Mouse (Mus musculus) CH12.LX (cell line): Measurements from ENCODE around the gene Klhl1. TPM values are rescaled to one million over a fixed set of nuclear protein-coding genes. Genes with fewer than 3 reads are reported as not detected.

Experiments
- DNase-seq: peaks from one replicate; pipeline ENCODE4 v3.0.0-alpha.2; 2013; ENCODE audit errors: extremely low read depth
- H3K27ac ChIP-seq: 2 replicates; pipeline ENCODE4 v1.5.1; 2012; ENCODE audit warnings: low read depth, mild to moderate bottlenecking, control low read depth, moderate library complexity; ENCODE audit not compliant: insufficient read depth
- H3K27me3 ChIP-seq: replicated peaks from 2 replicates; pipeline ENCODE3; 2012; ENCODE audit warnings: inconsistent platforms
- H3K36me3 ChIP-seq, 2 experiments: replicated peaks in 1 of 2; 2 replicates each; pipeline versions ENCODE3 to v1.6.1; 2012; ENCODE audit warnings: inconsistent platforms in 1 of 2, low read length in 1 of 2, mild to moderate bottlenecking in 1 of 2, mixed read lengths in 1 of 2, moderate library complexity in 1 of 2; ENCODE audit not compliant: control insufficient read depth in 1 of 2, insufficient read depth in 1 of 2
- H3K4me1 ChIP-seq, 2 experiments: 2 replicates each; pipeline ENCODE4 v1.6.1; 2012; ENCODE audit warnings: inconsistent platforms in 1 of 2, moderate library complexity in 1 of 2; ENCODE audit not compliant: insufficient read depth in 2 of 2, control insufficient read depth in 1 of 2
- H3K4me2 ChIP-seq: 2 replicates; pipeline ENCODE4 v1.6.1; 2012; ENCODE audit warnings: low read depth, mild to moderate bottlenecking, control low read depth; ENCODE audit not compliant: poor library complexity, insufficient read depth, severe bottlenecking
- H3K4me3 ChIP-seq, 3 experiments: fragments of 150-350 bp in 1 of 3; sonication (generic) in 1 of 3; replicated peaks in 1 of 3; 2 replicates each; pipeline versions ENCODE3 to v1.5.1; 2011 to 2012; ENCODE audit warnings: low read depth in 2 of 3, low read length in 2 of 3, mild to moderate bottlenecking in 2 of 3, moderate library complexity in 2 of 3, control low read depth in 1 of 3, improper control_type of control experiment in 1 of 3, inconsistent platforms in 1 of 3, mixed read lengths in 1 of 3; ENCODE audit not compliant: poor library complexity in 1 of 3
- H3K79me2 ChIP-seq: replicated peaks from 2 replicates; pipeline ENCODE4 v1.6.1; 2012; ENCODE audit warnings: mild to moderate bottlenecking, moderate library complexity; ENCODE audit not compliant: control insufficient read depth, poor library complexity, insufficient read depth, severe bottlenecking; ENCODE audit errors: extremely low read depth
- H3K9ac ChIP-seq: 2 replicates; pipeline ENCODE4 v1.6.1; 2012; ENCODE audit warnings: low read depth, mild to moderate bottlenecking, control low read depth, moderate library complexity; ENCODE audit not compliant: insufficient read depth
- H3K9me3 ChIP-seq: replicated peaks from 2 replicates; pipeline ENCODE3; 2012; ENCODE audit warnings: low read length, inconsistent platforms, mixed read lengths
- CTCF ChIP-seq, 2 experiments: IDR thresholded peaks in 1 of 2; conservative IDR thresholded peaks in 1 of 2; 2 replicates each; pipeline ENCODE4 v1.5.1; 2011 to 2012; ENCODE audit warnings: low read depth in 2 of 2, low read length in 2 of 2, improper control_type of control experiment in 1 of 2, inconsistent platforms in 1 of 2, mild to moderate bottlenecking in 1 of 2, moderate library complexity in 1 of 2
- ELF1 ChIP-seq: IDR thresholded peaks from 2 replicates; pipeline ENCODE4 v1.6.1; 2014; ENCODE audit warnings: low read depth, mild to moderate bottlenecking, inconsistent platforms, low read length, improper control_type of control experiment
- GABPA ChIP-seq: IDR thresholded peaks from 2 replicates; pipeline ENCODE4 v1.6.1; 2012; ENCODE audit warnings: low read depth, low read length, improper control_type of control experiment, inconsistent platforms; ENCODE audit not compliant: insufficient replicate concordance
- HCFC1 ChIP-seq: IDR thresholded peaks from 2 replicates; pipeline ENCODE4 v1.6.1; 2012; ENCODE audit warnings: low read depth, mild to moderate bottlenecking, inconsistent platforms, low read length, improper control_type of control experiment
- IRF4 ChIP-seq: IDR thresholded peaks from 2 replicates; pipeline ENCODE4 v1.6.1; 2014; ENCODE audit warnings: low read depth, mild to moderate bottlenecking, inconsistent platforms, low read length, improper control_type of control experiment
- KAT2A ChIP-seq: IDR thresholded peaks from 2 replicates; pipeline ENCODE4 v1.6.1; 2012; ENCODE audit warnings: low read length, improper control_type of control experiment, inconsistent platforms; ENCODE audit not compliant: insufficient replicate concordance
- MAZ ChIP-seq: IDR thresholded peaks from 2 replicates; pipeline ENCODE4 v1.6.1; 2012; ENCODE audit warnings: low read depth, mild to moderate bottlenecking, inconsistent platforms, low read length, improper control_type of control experiment, moderate library complexity
- MEF2A ChIP-seq: IDR thresholded peaks from 2 replicates; pipeline ENCODE4 v1.6.1; 2014; ENCODE audit warnings: low read depth, mild to moderate bottlenecking, inconsistent platforms, low read length, improper control_type of control experiment, borderline replicate concordance
- NELFE ChIP-seq: IDR thresholded peaks from 2 replicates; pipeline ENCODE4 v1.6.1; 2011; ENCODE audit warnings: low read depth, low read length, improper control_type of control experiment
- NRF1 ChIP-seq: IDR thresholded peaks from 2 replicates; pipeline ENCODE4 v1.6.1; 2014; ENCODE audit warnings: low read depth, mild to moderate bottlenecking, inconsistent platforms, low read length, improper control_type of control experiment, moderate library complexity
- PAX5 ChIP-seq: IDR thresholded peaks from 2 replicates; pipeline ENCODE4 v1.6.1; 2012; ENCODE audit warnings: low read length, inconsistent platforms, mixed read lengths
- POLR2AphosphoS2 ChIP-seq: IDR thresholded peaks from 2 replicates; pipeline ENCODE4 v1.6.1; 2011; ENCODE audit warnings: low read depth, low read length, improper control_type of control experiment
- RCOR1 ChIP-seq: conservative IDR thresholded peaks from 2 replicates; pipeline ENCODE4 v1.6.1; 2012; ENCODE audit warnings: low read depth, mild to moderate bottlenecking, inconsistent platforms, low read length, improper control_type of control experiment
- SMC3 ChIP-seq: IDR thresholded peaks from 2 replicates; pipeline ENCODE4 v1.6.1; 2011; ENCODE audit warnings: low read depth, low read length, improper control_type of control experiment
- TBP ChIP-seq: conservative IDR thresholded peaks from 2 replicates; pipeline ENCODE4 v1.6.1; 2011; ENCODE audit warnings: low read depth, low read length, improper control_type of control experiment
- UBTF ChIP-seq: IDR thresholded peaks from 2 replicates; pipeline ENCODE4 v1.6.1; 2012; ENCODE audit warnings: low read depth, mild to moderate bottlenecking, inconsistent platforms, low read length, improper control_type of control experiment, moderate library complexity
- USF1 ChIP-seq: IDR thresholded peaks from 2 replicates; pipeline ENCODE4 v1.6.1; 2014; ENCODE audit warnings: low read depth, mild to moderate bottlenecking, inconsistent platforms, low read length, improper control_type of control experiment
- ZKSCAN1 ChIP-seq: IDR thresholded peaks from 2 replicates; pipeline ENCODE4 v1.6.1; 2012; ENCODE audit warnings: low read depth, inconsistent platforms, low read length, improper control_type of control experiment, borderline replicate concordance
- ZMIZ1 ChIP-seq: IDR thresholded peaks from 2 replicates; pipeline ENCODE4 v1.6.1; 2012; ENCODE audit warnings: low read depth, mild to moderate bottlenecking, inconsistent platforms, low read length, improper control_type of control experiment
- dilution Hi-C: fragments of 300-500 bp; cut with MboI; formaldehyde crosslinking; loops from 2 replicates; pipeline ENCODE4 v1.14.3; 2020; ENCODE audit warnings: low sequenced_read_pairs; ENCODE audit not compliant: extremely low pct_unique_long_range_greater_than_20kb, extremely low pct_ligation_motif_present
- in situ Hi-C: fragments of 300-500 bp; cut with MboI; formaldehyde crosslinking; loops from 3 replicates; pipeline ENCODE4 v1.14.3; 2019; ENCODE audit warnings: low sequenced_read_pairs, low pct_ligation_motif_present, low pct_unique_long_range_greater_than_20kb, mixed read lengths
- polyA plus RNA-seq: library from polyadenylated mRNA; unstranded; fragments of >175 nt; gene quantifications from 2 replicates; pipeline ENCODE4 v1.2.1, GENCODE M21; 2012; ENCODE audit warnings: low read depth; ENCODE audit not compliant: insufficient read length
- total RNA-seq, 2 experiments: library from RNA; depleted of rRNA; stranded (reverse); fragments of 300-350 nt in 1 of 2; fragments of >200 nt in 1 of 2; gene quantifications; 2 replicates each; pipeline ENCODE4 v1.2.3; 2012 to 2014

The Klhl1 gene
- total and polyA plus RNA-seq, 3 experiments, result not detected

- no peaks in the 10 kb centered on the region for H3K36me3 ChIP-seq
- no peak overlapping the region for H3K4me3 ChIP-seq
- no peak overlapping the region for H3K9ac ChIP-seq
- H3K9me3 ChIP-seq, result peaks cover 14% of the 10 kb centered on the region
- no peak for DNase-seq
- H3K27ac ChIP-seq, result no peak overlapping the region
- dilution Hi-C loops, result no loop called here
- H3K79me2 ChIP-seq, result no peaks in the 10 kb centered on the region
- no peak for TF ChIP-seq NELFE
- TF ChIP-seq SMC3, result no peak
- no peak for TF ChIP-seq NRF1
- no peak for TF ChIP-seq ZMIZ1
- H3K4me2 ChIP-seq, result no peak overlapping the region
- in situ Hi-C loops, result no loop called here
- no peaks in the 10 kb centered on the region for H3K4me1 ChIP-seq
- H3K27me3 ChIP-seq, result no peaks in the 10 kb centered on the region
These were observed 47.6 kb downstream of the Klhl1 start for GRCm38 (mm10) chr14:96471336-96471735.

DNA sequence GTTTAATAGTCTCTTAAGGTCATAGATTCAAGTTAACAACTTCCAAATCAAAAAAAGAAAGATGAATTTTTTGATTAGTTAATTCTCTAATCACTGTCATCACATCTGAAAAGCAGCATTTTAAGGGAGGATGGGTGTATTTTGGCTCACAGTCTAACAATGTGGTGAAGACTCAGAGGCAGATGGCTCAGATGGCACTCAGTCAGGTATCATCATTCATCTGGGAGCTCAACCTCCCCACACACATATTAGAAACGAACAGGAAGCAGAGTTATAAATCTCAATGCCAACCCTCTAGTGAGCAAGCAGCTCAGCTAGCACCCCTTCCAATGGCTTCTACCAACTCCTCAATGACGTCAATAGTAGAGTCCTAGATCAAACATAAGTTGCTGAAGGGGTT, 57.1 kb downstream of the Klhl1 start:
- Histone ChIP-seq H3K9ac (no peak overlapping the region), H3K4me2 (no peak overlapping the region), H3K4me1 (no peaks in the 10 kb centered on the region), H3K27ac (no peak overlapping the region), H3K9me3 (peaks cover 19% of the 10 kb centered on the region), H3K36me3 (no peaks in the 10 kb centered on the region), H3K79me2 (no peaks in the 10 kb centered on the region), H3K4me3 (no peak overlapping the region), H3K27me3 (no peaks in the 10 kb centered on the region)
- dilution Hi-C loops, result no loop called here
- TF ChIP-seq TBP, result no peak
- no peak for TF ChIP-seq MEF2A
- no peak for TF ChIP-seq UBTF
- no peak for TF ChIP-seq KAT2A
- in situ Hi-C loops, result no loop called here
- no peak for DNase-seq

GRCm38 (mm10) chr14:96392032-96392737, 126.7 kb downstream of the Klhl1 start:
- no peak overlapping the region for H3K4me3 ChIP-seq
- H3K4me1 ChIP-seq, result no peaks in the 10 kb centered on the region
- peaks cover 2% of the 10 kb centered on the region for H3K9me3 ChIP-seq
- no peaks in the 10 kb centered on the region for H3K36me3 ChIP-seq
- no peak overlapping the region for H3K4me2 ChIP-seq
- no peaks in the 10 kb centered on the region for H3K79me2 ChIP-seq
- TF ChIP-seq HCFC1 (no peak), IRF4 (no peak), POLR2AphosphoS2 (no peak), CTCF (conservative IDR thresholded peaks at IDR 0.05 in 1 of 2, IDR thresholded peaks at IDR 0.05 in 1 of 2; ENCODE audit: low read depth in 2 of 2, low read length in 2 of 2) (no peak), USF1 (no peak), ELF1 (no peak), GABPA (no peak), UBTF (no peak), MAZ (no peak), PAX5 (no peak), KAT2A (no peak), RCOR1 (no peak), ZKSCAN1 (no peak)
- no peaks in the 10 kb centered on the region for H3K27me3 ChIP-seq
- no peak overlapping the region for H3K9ac ChIP-seq
- dilution Hi-C loops (no loop called here), in situ Hi-C loops (no loop called here)
- H3K27ac ChIP-seq, result no peak overlapping the region
- no peak for DNase-seq
